Mouse (Mus musculus) urinary bladder, adult 18-20 months (tissue): ENCODE measurements around the gene Tuba1c.
"Not testable (repeated sequence)": the region's sequence is repeated elsewhere in the genome, so short reads cannot be mapped to it uniquely, and the experiment has no call there.

ENCODE experiments used
- DNase-seq, 2 experiments: peaks; one replicate each; pipeline ENCODE4 v3.0.0; 2022; ENCODE audit warnings: low spot score in 2 of 2, mixed read lengths in 2 of 2

Gene Tuba1c

GRCm38 (mm10) chr15:99030585-99031387 is 1.1 kb downstream of the Tuba1c start:
- DNase-seq: peak; percentile 65 to 76

DNA sequence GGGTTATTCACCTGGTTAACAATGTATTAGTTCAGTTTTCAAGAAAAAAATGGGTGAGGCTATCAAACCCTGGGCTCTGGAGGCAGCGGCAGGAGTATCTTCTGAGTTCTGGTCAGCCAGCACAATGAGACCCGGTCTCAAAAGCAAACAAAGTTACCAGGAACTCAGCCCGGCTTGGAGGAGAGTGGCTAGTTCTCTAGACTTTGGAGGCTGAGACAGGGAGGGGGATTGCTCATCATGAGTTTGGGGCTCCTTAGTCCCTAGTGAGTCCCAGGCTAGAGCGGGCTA is 1.6 kb downstream of the Tuba1c start:
- DNase-seq: no peak

DNA sequence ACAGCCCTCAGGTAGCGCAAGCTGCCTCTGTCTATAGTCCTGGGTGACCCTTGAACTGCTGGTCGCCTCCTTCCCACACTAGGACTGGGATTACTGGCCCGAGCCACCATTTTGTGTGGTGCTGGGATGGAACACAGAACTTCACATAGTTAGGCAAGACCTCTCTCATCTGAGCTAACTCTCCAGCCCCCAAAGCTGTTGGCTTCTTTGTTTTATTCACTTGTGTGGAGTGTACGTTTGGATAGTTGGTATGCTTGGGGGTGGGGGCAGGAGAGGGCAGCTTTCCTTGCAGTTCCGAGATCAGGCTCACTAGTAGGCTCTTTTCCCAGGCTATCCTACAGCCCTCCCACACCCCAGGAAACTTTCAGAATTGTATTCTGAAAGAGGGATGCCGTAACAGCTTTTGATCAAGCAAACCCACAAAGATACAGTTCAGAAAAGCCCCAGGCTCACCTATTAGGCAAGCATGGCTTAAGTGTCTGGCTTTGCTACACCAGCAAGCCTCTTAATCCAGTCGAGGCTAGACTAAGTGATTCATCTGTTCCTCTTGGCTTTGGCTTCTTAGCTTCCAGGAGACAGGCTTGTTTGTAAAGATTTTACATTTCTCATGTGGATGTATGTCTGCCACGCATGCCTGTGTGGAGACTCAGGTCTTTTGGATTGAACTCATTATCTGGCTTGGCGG is 2.5 kb downstream of the Tuba1c start:
- no peak for DNase-seq

DNA sequence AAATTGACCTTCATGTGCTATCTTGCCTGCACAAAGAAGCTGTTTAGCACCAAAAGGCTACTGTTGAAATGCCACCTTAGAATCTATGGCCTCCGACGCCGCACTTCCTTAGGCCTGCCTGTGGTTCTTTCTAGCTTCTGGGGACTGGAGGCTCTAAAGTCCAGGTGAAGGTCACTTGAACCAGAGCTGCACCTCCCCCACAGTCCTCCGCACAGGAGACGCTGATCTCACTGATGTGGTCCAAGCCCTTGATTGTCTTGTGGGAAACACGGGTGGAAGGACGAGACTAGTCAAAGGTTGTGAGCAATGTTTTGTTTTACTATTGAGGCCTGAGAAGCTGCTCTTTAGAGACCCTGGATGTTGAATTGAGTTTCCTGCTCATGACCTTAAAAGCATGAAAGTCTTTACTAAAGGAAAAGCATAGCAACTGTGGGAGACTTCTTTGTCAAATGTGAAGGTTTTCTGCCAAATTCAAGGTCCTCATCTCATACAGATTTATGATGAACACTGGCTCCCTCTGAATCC is 3.1 kb downstream of the Tuba1c start:
- no peak for DNase-seq

GRCm38 (mm10) chr15:99033498-99034270 is 4.0 kb downstream of the Tuba1c start:
- DNase-seq: peak in 1 of 2 experiments; percentile 46

DNA sequence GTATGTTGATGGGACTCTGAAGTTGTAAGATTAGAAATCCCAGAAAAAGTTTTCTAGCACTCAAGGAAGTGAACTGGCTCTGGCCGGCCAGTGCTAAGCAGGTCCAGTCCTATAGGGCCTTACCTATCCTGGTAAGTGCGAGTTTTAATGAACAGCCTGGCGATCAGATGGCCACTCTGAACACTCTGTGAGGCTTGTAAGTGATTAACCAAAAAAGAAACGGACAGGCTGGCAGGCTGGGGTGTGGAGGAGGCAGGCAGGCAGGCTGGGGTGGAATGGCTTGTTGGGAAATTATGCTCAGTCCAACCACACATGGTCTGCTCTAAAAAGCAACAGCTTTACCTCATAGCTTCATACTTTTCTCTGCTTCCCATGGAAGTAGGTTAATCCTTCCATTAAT is 5.7 kb downstream of the Tuba1c start:
- DNase-seq: no peak

- no peak for DNase-seq
Observed at GRCm38 (mm10) chr15:99036249-99036905, 6.7 kb downstream of the Tuba1c start.

DNA sequence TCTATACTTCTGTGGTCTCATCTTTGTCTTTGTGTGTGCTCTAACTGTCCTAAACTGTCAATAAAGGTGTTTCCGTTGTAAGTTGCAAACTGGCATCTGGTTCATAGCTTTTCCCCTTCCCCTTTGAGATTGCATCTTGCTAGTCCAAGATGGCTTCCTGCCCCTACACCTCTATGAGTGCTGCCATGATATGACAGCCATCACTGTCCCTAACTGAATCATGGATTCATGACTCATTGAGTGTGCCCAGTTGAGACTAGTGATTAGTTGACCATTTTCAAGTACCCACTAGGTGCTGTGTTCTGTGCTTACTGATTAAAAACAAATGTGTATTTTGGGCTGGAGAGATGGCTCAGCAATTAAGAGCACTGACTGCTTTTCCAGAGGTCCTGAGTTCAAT is 8.3 kb downstream of the Tuba1c start:
- no peak for DNase-seq

DNA sequence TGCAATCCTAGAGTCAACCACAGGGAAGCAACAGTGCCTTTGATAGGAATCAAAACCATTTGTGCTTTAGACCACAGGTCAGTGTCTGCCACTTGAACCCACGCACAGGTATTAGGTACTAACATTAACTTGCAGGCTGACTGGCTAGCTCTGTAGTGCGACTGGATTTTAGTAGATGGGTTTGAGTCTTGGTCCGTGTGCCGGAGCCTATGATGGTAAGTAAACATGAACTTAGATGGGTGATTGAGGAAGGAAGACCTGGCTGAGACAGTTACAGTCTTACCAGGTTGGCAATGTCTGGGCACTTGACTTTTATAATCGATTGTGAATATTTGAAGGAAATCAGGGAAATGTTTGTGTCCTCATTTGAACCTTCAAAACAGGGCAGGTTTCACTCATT is 9.1 kb downstream of the Tuba1c start:
- DNase-seq: no peak

GRCm38 (mm10) chr15:99039306-99039705 is 9.6 kb downstream of the Tuba1c start:
- DNase-seq: no peak

GRCm38 (mm10) chr15:99039996-99040919 is 10.6 kb downstream of the Tuba1c start:
- DNase-seq: no peak

DNA sequence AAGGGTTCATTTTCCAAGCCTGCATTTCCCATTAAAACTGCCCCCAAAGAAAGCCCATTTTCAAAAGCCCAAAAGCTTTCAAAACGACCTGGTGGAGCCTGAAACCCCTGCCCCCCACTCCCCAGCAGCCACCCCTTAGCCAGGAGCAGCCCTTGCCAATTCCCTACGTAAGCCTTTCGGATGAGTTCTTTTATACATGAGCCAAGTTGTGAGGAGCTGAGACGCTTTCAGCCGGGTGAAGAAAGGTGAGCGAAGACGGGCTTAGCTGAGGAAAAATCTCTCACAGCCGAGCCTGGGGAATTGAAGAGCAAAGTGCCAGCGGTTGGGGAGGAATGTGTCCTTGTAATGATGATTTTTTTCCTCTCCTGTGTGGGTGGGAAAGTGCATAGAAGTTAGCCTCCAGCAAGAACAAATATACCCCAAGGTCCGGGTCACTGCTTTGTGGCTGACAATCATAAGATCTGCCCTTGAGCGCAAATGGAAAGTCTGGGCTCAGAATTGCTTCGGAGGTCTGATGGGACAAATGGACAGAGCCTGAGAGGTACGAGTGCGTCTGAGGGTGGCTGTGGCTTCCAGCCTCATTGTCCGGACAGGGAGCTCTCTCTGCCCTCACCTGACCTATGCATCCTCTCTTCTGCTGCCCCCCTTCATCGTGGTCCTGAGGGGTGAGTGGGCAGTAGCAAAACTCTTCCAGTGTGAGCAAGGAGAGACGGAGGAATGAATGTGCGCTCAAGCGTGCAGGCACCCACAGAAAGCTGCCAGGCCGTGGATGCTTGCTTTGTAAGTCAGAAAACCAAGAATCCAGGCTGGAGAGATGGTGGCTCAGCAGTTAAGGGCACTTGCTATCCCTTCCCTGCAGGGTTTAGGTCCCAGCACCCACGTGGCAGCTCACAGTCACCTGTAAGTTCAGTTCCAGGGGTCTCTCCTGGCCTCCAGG is 11.5 kb downstream of the Tuba1c start:
- DNase-seq: no peak

- DNase-seq: no peak
Observed at GRCm38 (mm10) chr15:99042334-99042733, 12.6 kb downstream of the Tuba1c start.

- DNase-seq: no peak
Observed at GRCm38 (mm10) chr15:99044854-99045253, 15.2 kb downstream of the Tuba1c start.

GRCm38 (mm10) chr15:99045734-99046133 is 16.0 kb downstream of the Tuba1c start:
- not testable (repeated sequence) for DNase-seq

- no peak for DNase-seq
Observed at GRCm38 (mm10) chr15:99049473-99050253, 20.0 kb downstream of the Tuba1c start.

GRCm38 (mm10) chr15:99053373-99053772 is 23.7 kb downstream of the Tuba1c start:
- no peak for DNase-seq

- no peak for DNase-seq
Observed at GRCm38 (mm10) chr15:99055040-99055439, 25.3 kb downstream of the Tuba1c start, which contains the start of gene Prph. Prph (plus strand) TSS chr15:99055174.

GRCm38 (mm10) chr15:99055511-99055961 is 25.8 kb downstream of the Tuba1c start:
- no peak for DNase-seq
